Mouse (Mus musculus) neural tube, embryonic 12.5 days (tissue): ENCODE data around the gene Olfr902. TPM values are rescaled to one million over a fixed set of nuclear protein-coding genes. Genes with fewer than 3 reads are reported as not detected.
"Not testable (repeated sequence)": the region's sequence is repeated elsewhere in the genome, so short reads cannot be mapped to it uniquely, and the experiment has no call there.

ENCODE experiments used
- ATAC-seq: fragments of 200-750 bp; cut with Nextera tagmentation; 2 replicates; pipeline ENCODE4 v1.8.0; 2017; ENCODE audit warnings: low read depth, mild to moderate bottlenecking, moderate TSS enrichment, moderate library complexity; ENCODE audit not compliant: low FRiP score
- H3K27ac ChIP-seq: fragments of 300-500 bp; sonication (generic); 2 replicates; pipeline ENCODE4 v1.5.1; 2016
- H3K27me3 ChIP-seq: fragments of 300-500 bp; sonication (generic); replicated peaks from 2 replicates; pipeline ENCODE4 v1.6.1; 2016; ENCODE audit warnings: mild to moderate bottlenecking
- H3K36me3 ChIP-seq: fragments of 300-500 bp; sonication (generic); 2 replicates; pipeline ENCODE4 v1.6.1; 2016; ENCODE audit warnings: mild to moderate bottlenecking
- H3K4me1 ChIP-seq: fragments of 300-500 bp; sonication (generic); 2 replicates; pipeline ENCODE4 v1.6.1; 2016
- H3K4me2 ChIP-seq: fragments of 300-500 bp; sonication (generic); replicated peaks from 2 replicates; pipeline ENCODE4 v1.6.1; 2016; ENCODE audit warnings: mild to moderate bottlenecking
- H3K4me3 ChIP-seq: fragments of 300-500 bp; sonication (generic); 2 replicates; pipeline ENCODE4 v1.5.1; 2016
- H3K9ac ChIP-seq: fragments of 300-500 bp; sonication (generic); 2 replicates; pipeline ENCODE4 v1.6.1; 2016; ENCODE audit warnings: mild to moderate bottlenecking
- H3K9me3 ChIP-seq: fragments of 300-500 bp; sonication (generic); 2 replicates; pipeline ENCODE4 v1.6.1; 2016; ENCODE audit warnings: mild to moderate bottlenecking
- WGBS: fragments of 180-500 bp; shearing (Covaris S2); methylation state at CpG from one replicate; pipeline ENCODE4 v1.1.7; 2016; 5-methylcytosine and 5-hydroxymethylcytosine counted together
- polyA plus RNA-seq: library from polyadenylated mRNA; unstranded; fragments of >200 nt; fragmentation: Nextera tagmentation; extraction: Ambion mirVana; gene quantifications from 2 replicates; pipeline ENCODE4 v1.2.1, GENCODE M21; 2016

The Olfr902 gene
- polyA plus RNA-seq, result not detected in 2 replicates

- 91% methylated on average over 5 of the region's 5 CpGs for WGBS
- no peak within 1 kb of the TSS for H3K4me3 ChIP-seq
- H3K4me1 ChIP-seq, result no peaks in the 10 kb centered on the region
- H3K36me3 ChIP-seq, result no peaks in the 10 kb centered on the region
- no peak within 1 kb of the TSS for H3K27ac ChIP-seq
- no peaks in the 10 kb centered on the region for H3K9me3 ChIP-seq
- H3K27me3 ChIP-seq, result no peaks in the 10 kb centered on the region
- no peak within 1 kb of the TSS for H3K9ac ChIP-seq
- H3K4me2 ChIP-seq, result no peak within 1 kb of the TSS
- ATAC-seq, result no peak
These were observed at the start of gene Olfr902 for GRCm38 (mm10) chr9:38447352-38447751. Gene Olfr902 (plus strand): TSS chr9:38447652.

GRCm38 (mm10) chr9:38401398-38401797 is 46.1 kb upstream of the Olfr902 start, which contains the start of gene Olfr147:
Gene Olfr147 (plus strand): TSS chr9:38401698.
- H3K36me3 ChIP-seq, result no peaks in the 10 kb centered on the region
- no peak within 1 kb of the TSS for H3K4me2 ChIP-seq
- H3K27me3 ChIP-seq, result no peaks in the 10 kb centered on the region
- 93% methylated on average over 1 of the region's 1 CpGs for WGBS
- H3K4me3 ChIP-seq, result no peak within 1 kb of the TSS
- H3K9me3 ChIP-seq, result no peaks in the 10 kb centered on the region
- no peak within 1 kb of the TSS for H3K27ac ChIP-seq
- ATAC-seq, result no peak
- H3K9ac ChIP-seq, result no peak within 1 kb of the TSS
- H3K4me1 ChIP-seq, result no peaks in the 10 kb centered on the region

- not testable (repeated sequence) for H3K4me3 ChIP-seq, H3K4me2 ChIP-seq, ATAC-seq, H3K9me3 ChIP-seq, H3K27ac ChIP-seq, H3K9ac ChIP-seq, H3K4me1 ChIP-seq, H3K27me3 ChIP-seq, H3K36me3 ChIP-seq
- 93% methylated on average over 3 of the region's 3 CpGs for WGBS
These were observed 40.0 kb upstream of the Olfr902 start for GRCm38 (mm10) chr9:38407502-38407901.

GRCm38 (mm10) chr9:38413502-38413901 is 34.0 kb upstream of the Olfr902 start:
- not testable (repeated sequence) for H3K27ac ChIP-seq, H3K4me1 ChIP-seq, H3K4me3 ChIP-seq, H3K9ac ChIP-seq, H3K36me3 ChIP-seq, H3K27me3 ChIP-seq, H3K4me2 ChIP-seq, ATAC-seq, H3K9me3 ChIP-seq
- 94% methylated on average over 14 of the region's 14 CpGs for WGBS

- H3K9me3 ChIP-seq, result no peaks in the 10 kb centered on the region
- no peak overlapping the region for H3K27ac ChIP-seq
- no peak for ATAC-seq
- H3K4me3 ChIP-seq, result no peak overlapping the region
- H3K4me2 ChIP-seq, result no peak overlapping the region
- no peaks in the 10 kb centered on the region for H3K27me3 ChIP-seq
- H3K36me3 ChIP-seq, result no peaks in the 10 kb centered on the region
- no peaks in the 10 kb centered on the region for H3K4me1 ChIP-seq
- no peak overlapping the region for H3K9ac ChIP-seq
These were observed 23.7 kb upstream of the Olfr902 start for GRCm38 (mm10) chr9:38423801-38424200.

DNA sequence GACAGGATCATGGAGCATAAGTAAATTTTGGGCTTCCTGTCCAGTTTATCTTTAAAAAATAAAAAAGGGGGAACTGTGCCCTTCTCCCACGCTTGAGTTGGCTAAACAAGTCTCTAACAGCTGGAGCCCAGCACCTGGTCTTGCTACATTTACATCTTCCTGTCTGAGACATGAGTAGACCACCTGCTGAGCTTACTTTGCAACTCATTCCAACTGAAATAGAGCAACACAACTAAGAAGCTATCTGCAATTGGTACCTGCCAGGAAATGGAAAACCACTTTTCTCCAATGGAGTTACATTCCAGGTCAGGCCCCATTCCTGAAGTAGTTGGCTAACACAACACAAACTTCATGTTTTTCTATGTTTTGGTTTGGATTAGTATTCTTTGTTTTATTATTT is 20.4 kb upstream of the Olfr902 start:
- H3K27me3 ChIP-seq, result no peaks in the 10 kb centered on the region
- H3K4me1 ChIP-seq, result no peaks in the 10 kb centered on the region
- no peak overlapping the region for H3K4me3 ChIP-seq
- WGBS, result 50% methylated on average over 1 of the region's 1 CpGs
- H3K4me2 ChIP-seq, result no peak overlapping the region
- H3K9ac ChIP-seq, result no peak overlapping the region
- H3K27ac ChIP-seq, result no peak overlapping the region
- no peak for ATAC-seq
- H3K36me3 ChIP-seq, result no peaks in the 10 kb centered on the region
- no peaks in the 10 kb centered on the region for H3K9me3 ChIP-seq

DNA sequence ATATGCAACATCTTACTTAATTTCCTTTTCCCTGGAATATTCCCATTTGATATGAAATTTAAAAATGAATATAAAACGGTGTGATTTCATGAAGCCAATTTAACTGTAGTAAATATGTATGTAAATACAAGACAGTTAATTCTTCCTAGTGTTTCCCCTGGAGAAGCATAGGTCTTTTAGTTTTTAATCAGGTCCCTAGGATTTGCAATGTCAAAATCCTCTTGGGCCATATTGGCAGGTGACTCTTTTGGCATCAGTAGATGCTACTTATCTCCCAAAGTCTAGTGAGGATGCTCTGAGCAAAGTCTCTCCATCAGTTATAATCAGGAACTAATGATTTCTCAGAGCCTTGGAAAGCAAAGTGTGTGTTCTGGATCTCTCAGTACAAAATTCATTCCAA is 18.3 kb upstream of the Olfr902 start, which contains the start of gene Olfr901:
Olfr901 (plus strand) TSS at position 301 of the 400 bp plus-strand sequence.
- no peak within 1 kb of the TSS for H3K27ac ChIP-seq
- no peaks in the 10 kb centered on the region for H3K27me3 ChIP-seq
- H3K36me3 ChIP-seq, result no peaks in the 10 kb centered on the region
- no peak within 1 kb of the TSS for H3K9ac ChIP-seq
- no peak for ATAC-seq
- H3K4me2 ChIP-seq, result no peak within 1 kb of the TSS
- no peak within 1 kb of the TSS for H3K4me3 ChIP-seq
- no peaks in the 10 kb centered on the region for H3K4me1 ChIP-seq
- H3K9me3 ChIP-seq, result no peaks in the 10 kb centered on the region
- WGBS, result 71% methylated on average over 1 of the region's 1 CpGs

- Histone ChIP-seq H3K9me3 (no peaks in the 10 kb centered on the region), H3K36me3 (no peaks in the 10 kb centered on the region), H3K4me1 (no peaks in the 10 kb centered on the region), H3K27me3 (no peaks in the 10 kb centered on the region), H3K4me2 (no peak within 1 kb of the TSS), H3K27ac (no peak within 1 kb of the TSS), H3K4me3 (no peak within 1 kb of the TSS), H3K9ac (no peak within 1 kb of the TSS)
- no peak for ATAC-seq
These were observed 15.4 kb downstream of the Olfr902 start, which contains the start of gene Olfr904 for GRCm38 (mm10) chr9:38462844-38463243. Gene Olfr904 (plus strand): TSS chr9:38463144.

GRCm38 (mm10) chr9:38470807-38471206 is 23.4 kb downstream of the Olfr902 start, which contains the start of gene Olfr905:
Gene Olfr905 (plus strand): TSS chr9:38471107.
- Histone ChIP-seq H3K9ac (no peak within 1 kb of the TSS), H3K36me3 (no peaks in the 10 kb centered on the region)
- no peak for ATAC-seq

DNA sequence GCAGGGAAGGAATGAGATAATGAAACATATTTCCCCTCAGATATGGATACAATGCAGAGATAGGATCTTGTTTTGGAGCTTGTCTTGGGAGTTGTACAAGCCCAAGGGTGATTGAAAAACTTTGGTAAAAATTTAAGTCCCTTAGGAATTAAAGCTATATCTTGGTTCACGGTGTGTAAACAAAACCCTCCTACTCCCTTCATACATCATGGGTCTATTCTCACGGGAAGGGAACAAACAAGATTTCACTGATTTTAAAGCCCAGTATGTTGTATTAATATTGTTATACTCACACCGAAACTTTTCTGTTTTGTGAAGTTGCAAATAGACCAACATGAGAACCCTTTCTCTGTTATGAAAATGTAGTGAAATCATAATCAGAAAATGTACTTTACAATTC is 39.3 kb downstream of the Olfr902 start, which contains the start of gene Olfr906:
Olfr906 (plus strand) TSS at position 301 of the 400 bp plus-strand sequence.
- no peak within 1 kb of the TSS for H3K27ac ChIP-seq
- ATAC-seq, result no peak
- H3K4me3 ChIP-seq, result no peak within 1 kb of the TSS
- no peaks in the 10 kb centered on the region for H3K36me3 ChIP-seq
- WGBS, result 92% methylated on average over 3 of the region's 3 CpGs
- no peak within 1 kb of the TSS for H3K9ac ChIP-seq
- no peak within 1 kb of the TSS for H3K4me2 ChIP-seq
- no peaks in the 10 kb centered on the region for H3K9me3 ChIP-seq
- no peaks in the 10 kb centered on the region for H3K27me3 ChIP-seq
- H3K4me1 ChIP-seq, result no peaks in the 10 kb centered on the region

More at GRCm38 (mm10) chr9:38470807-38471206, 23.4 kb downstream of the Olfr902 start, which contains the start of gene Olfr905:
- Histone ChIP-seq H3K4me3 (no peak within 1 kb of the TSS), H3K27me3 (no peaks in the 10 kb centered on the region), H3K27ac (no peak within 1 kb of the TSS), H3K4me1 (no peaks in the 10 kb centered on the region), H3K4me2 (no peak within 1 kb of the TSS), H3K9me3 (no peaks in the 10 kb centered on the region)

DNA sequence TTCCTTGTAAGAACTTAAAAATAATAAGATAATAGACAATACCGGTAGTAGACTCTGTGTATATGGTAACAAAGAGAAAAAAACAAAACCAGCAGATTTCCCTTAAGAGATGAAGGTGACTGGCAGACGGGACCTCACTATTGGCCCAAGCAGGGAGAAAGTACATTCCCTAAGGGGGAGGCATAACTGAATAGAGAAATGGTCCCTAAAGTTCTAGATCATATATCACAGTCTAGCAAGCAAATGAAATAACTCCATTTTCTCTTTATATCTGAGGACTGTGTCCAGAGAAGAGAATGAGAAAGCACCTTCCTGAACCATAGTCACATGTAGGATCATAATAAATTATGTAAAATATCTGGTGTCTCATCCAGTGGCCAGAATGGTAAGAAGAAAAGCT is 48.0 kb downstream of the Olfr902 start, which contains the start of gene Olfr907:
Olfr907 (plus strand) TSS at position 301 of the 400 bp plus-strand sequence.
- no peaks in the 10 kb centered on the region for H3K27me3 ChIP-seq
- H3K4me2 ChIP-seq, result no peak within 1 kb of the TSS
- H3K4me3 ChIP-seq, result no peak within 1 kb of the TSS
- H3K9ac ChIP-seq, result no peak within 1 kb of the TSS
- ATAC-seq, result no peak
- no peaks in the 10 kb centered on the region for H3K36me3 ChIP-seq
- H3K4me1 ChIP-seq, result no peaks in the 10 kb centered on the region
- no peak within 1 kb of the TSS for H3K27ac ChIP-seq
- WGBS, result 89% methylated on average over 2 of the region's 2 CpGs
- H3K9me3 ChIP-seq, result no peaks in the 10 kb centered on the region
